Mouse (Mus musculus) stomach, embryonic 16.5 days (tissue): ENCODE results near the gene Akt3. TPM values are rescaled to one million over a fixed set of nuclear protein-coding genes. Genes with fewer than 3 reads are reported as not detected.

ENCODE experiments used
- ATAC-seq: fragments of 200-750 bp; cut with Nextera tagmentation; 2 replicates; pipeline ENCODE4 v1.8.0; 2017; ENCODE audit warnings: moderate number of reproducible peaks, moderate TSS enrichment; ENCODE audit not compliant: insufficient read depth, low FRiP score
- H3K27ac ChIP-seq: fragments of 300-500 bp; sonication (generic); 2 replicates; pipeline ENCODE4 v1.5.1; 2014; ENCODE audit warnings: low read length
- H3K27me3 ChIP-seq: fragments of 300-500 bp; sonication (generic); 2 replicates; pipeline ENCODE4 v1.6.1; 2014; ENCODE audit warnings: low read length, control low read depth, mixed read lengths; ENCODE audit not compliant: control insufficient read depth, insufficient read depth
- H3K36me3 ChIP-seq: fragments of 300-500 bp; sonication (generic); 2 replicates; pipeline ENCODE4 v1.6.1; 2014; ENCODE audit warnings: low read length; ENCODE audit not compliant: control insufficient read depth, insufficient read depth
- H3K4me1 ChIP-seq: fragments of 300-500 bp; sonication (generic); 2 replicates; pipeline ENCODE4 v1.6.1; 2014; ENCODE audit warnings: low read length, control low read depth, mixed read lengths; ENCODE audit not compliant: control insufficient read depth, insufficient read depth
- H3K4me2 ChIP-seq: fragments of 300-500 bp; sonication (generic); 2 replicates; pipeline ENCODE4 v1.6.1; 2014; ENCODE audit warnings: low read depth, low read length, mixed read lengths
- H3K4me3 ChIP-seq: fragments of 300-500 bp; sonication (generic); replicated peaks from 2 replicates; pipeline ENCODE4 v1.5.1; 2014; ENCODE audit warnings: mild to moderate bottlenecking, low read length
- H3K9ac ChIP-seq: fragments of 300-500 bp; sonication (generic); 2 replicates; pipeline ENCODE4 v1.6.1; 2014; ENCODE audit warnings: low read length
- H3K9me3 ChIP-seq: fragments of 300-500 bp; sonication (generic); replicated peaks from 2 replicates; pipeline ENCODE4 v1.6.1; 2016; ENCODE audit warnings: low read length, control low read depth; ENCODE audit not compliant: control insufficient read depth
- WGBS: fragments of 180-500 bp; shearing (Covaris S2); extraction: QIAGEN DNeasy Blood & Tissue Kit; methylation state at CpG from one replicate; pipeline ENCODE4 v1.1.7; 2014; 5-methylcytosine and 5-hydroxymethylcytosine counted together
- polyA plus RNA-seq: library from polyadenylated mRNA; unstranded; fragments of >200 nt; fragmentation: Nextera tagmentation; extraction: Ambion mirVana; gene quantifications from 2 replicates; pipeline ENCODE4 v1.2.1, GENCODE M21; 2015

The Akt3 gene
- polyA plus RNA-seq, 1 experiment from 2014 or later: 4.4 TPM

GRCm38 (mm10) chr1:176994707-176995418 is 263.1 kb downstream of the Akt3 start:
- no peak overlapping the region for H3K4me3 ChIP-seq
- no peak overlapping the region for H3K9ac ChIP-seq
- H3K27me3 ChIP-seq: no peaks in the 10 kb centered on the region
- no peak overlapping the region for H3K4me2 ChIP-seq
- H3K27ac ChIP-seq: no peak overlapping the region
- no peaks in the 10 kb centered on the region for H3K9me3 ChIP-seq
- H3K4me1 ChIP-seq: peaks cover 22% of the 10 kb centered on the region
- no peaks in the 10 kb centered on the region for H3K36me3 ChIP-seq
- ATAC-seq: no peak
- 58% methylated on average over 11 of the region's 11 CpGs for WGBS

- H3K9ac ChIP-seq: no peak overlapping the region
- H3K27me3 ChIP-seq: no peaks in the 10 kb centered on the region
- no peak for ATAC-seq
- H3K4me3 ChIP-seq: no peak overlapping the region
- peaks cover 22% of the 10 kb centered on the region for H3K4me1 ChIP-seq
- no peak overlapping the region for H3K4me2 ChIP-seq
- WGBS: 59% methylated on average over 7 of the region's 7 CpGs
- no peaks in the 10 kb centered on the region for H3K9me3 ChIP-seq
- no peak overlapping the region for H3K27ac ChIP-seq
- no peaks in the 10 kb centered on the region for H3K36me3 ChIP-seq
Observed at GRCm38 (mm10) chr1:176994087-176994486, 263.9 kb downstream of the Akt3 start.

- ATAC-seq: no peak
- Histone ChIP-seq H3K27me3 (no peaks in the 10 kb centered on the region), H3K4me2 (no peak overlapping the region), H3K4me1 (peaks cover 19% of the 10 kb centered on the region), H3K9me3 (no peaks in the 10 kb centered on the region), H3K9ac (no peak overlapping the region), H3K27ac (no peak overlapping the region), H3K36me3 (no peaks in the 10 kb centered on the region), H3K4me3 (no peak overlapping the region)
- WGBS: 77% methylated on average over 18 of the region's 18 CpGs
Observed at GRCm38 (mm10) chr1:176993141-176994010, 264.6 kb downstream of the Akt3 start.

GRCm38 (mm10) chr1:176992517-176992916 is 265.5 kb downstream of the Akt3 start:
- H3K9ac ChIP-seq: no peak overlapping the region
- no peaks in the 10 kb centered on the region for H3K9me3 ChIP-seq
- 85% methylated on average over 8 of the region's 8 CpGs for WGBS
- H3K36me3 ChIP-seq: no peaks in the 10 kb centered on the region
- H3K4me3 ChIP-seq: no peak overlapping the region
- no peaks in the 10 kb centered on the region for H3K27me3 ChIP-seq
- H3K4me2 ChIP-seq: no peak overlapping the region
- ATAC-seq: no peak
- H3K27ac ChIP-seq: no peak overlapping the region
- peaks cover 11% of the 10 kb centered on the region for H3K4me1 ChIP-seq

- Histone ChIP-seq H3K4me3 (no peak overlapping the region), H3K9me3 (no peaks in the 10 kb centered on the region), H3K9ac (no peak overlapping the region), H3K27ac (no peak overlapping the region), H3K4me1 (peaks cover 14% of the 10 kb centered on the region), H3K4me2 (no peak overlapping the region), H3K27me3 (no peaks in the 10 kb centered on the region), H3K36me3 (no peaks in the 10 kb centered on the region)
- WGBS: 89% methylated on average over 4 of the region's 4 CpGs
- no peak for ATAC-seq
Observed at GRCm38 (mm10) chr1:176991473-176991872, 266.5 kb downstream of the Akt3 start.

GRCm38 (mm10) chr1:176986990-176987740 is 270.8 kb downstream of the Akt3 start:
- no peak overlapping the region for H3K4me3 ChIP-seq
- no peak overlapping the region for H3K27ac ChIP-seq
- no peaks in the 10 kb centered on the region for H3K36me3 ChIP-seq
- no peak for ATAC-seq
- WGBS: 59% methylated on average over 6 of the region's 6 CpGs
- peaks cover 25% of the 10 kb centered on the region for H3K4me1 ChIP-seq
- no peaks in the 10 kb centered on the region for H3K27me3 ChIP-seq
- no peaks in the 10 kb centered on the region for H3K9me3 ChIP-seq
- no peak overlapping the region for H3K9ac ChIP-seq
- H3K4me2 ChIP-seq: no peak overlapping the region

GRCm38 (mm10) chr1:176986275-176986674 is 271.7 kb downstream of the Akt3 start:
- no peaks in the 10 kb centered on the region for H3K36me3 ChIP-seq
- ATAC-seq: no peak
- H3K4me2 ChIP-seq: no peak overlapping the region
- no peaks in the 10 kb centered on the region for H3K9me3 ChIP-seq
- H3K4me3 ChIP-seq: no peak overlapping the region
- WGBS: 53% methylated on average over 6 of the region's 6 CpGs
- H3K27me3 ChIP-seq: no peaks in the 10 kb centered on the region
- no peak overlapping the region for H3K27ac ChIP-seq
- peaks cover 32% of the 10 kb centered on the region for H3K4me1 ChIP-seq
- H3K9ac ChIP-seq: no peak overlapping the region

GRCm38 (mm10) chr1:176985691-176986090 is 272.3 kb downstream of the Akt3 start:
- Histone ChIP-seq H3K27me3 (no peaks in the 10 kb centered on the region), H3K27ac (peak overlapping the region; percentile 12; the same call in 1 of the 2 replicates), H3K4me3 (no peak overlapping the region), H3K4me2 (no peak overlapping the region), H3K9me3 (no peaks in the 10 kb centered on the region), H3K36me3 (no peaks in the 10 kb centered on the region), H3K9ac (no peak overlapping the region), H3K4me1 (peaks cover 32% of the 10 kb centered on the region)
- 57% methylated on average over 6 of the region's 6 CpGs for WGBS
- no peak for ATAC-seq

- ATAC-seq: peak; percentile 85
Observed at GRCm38 (mm10) chr1:176982671-176983070, 275.3 kb downstream of the Akt3 start.

More at GRCm38 (mm10) chr1:176982671-176983070, 275.3 kb downstream of the Akt3 start:
- H3K9me3 ChIP-seq: no peaks in the 10 kb centered on the region
- H3K36me3 ChIP-seq: no peaks in the 10 kb centered on the region
- 44% methylated on average over 8 of the region's 8 CpGs for WGBS
- no peak overlapping the region for H3K4me2 ChIP-seq
- H3K27ac ChIP-seq: peak overlapping the region; percentile 56
- no peak overlapping the region for H3K4me3 ChIP-seq
- H3K9ac ChIP-seq: no peak overlapping the region
- no peaks in the 10 kb centered on the region for H3K27me3 ChIP-seq
- H3K4me1 ChIP-seq: peaks cover 32% of the 10 kb centered on the region
